ENCODE assay signal across 16 mouse cellular contexts in the genomic region with DNA sequence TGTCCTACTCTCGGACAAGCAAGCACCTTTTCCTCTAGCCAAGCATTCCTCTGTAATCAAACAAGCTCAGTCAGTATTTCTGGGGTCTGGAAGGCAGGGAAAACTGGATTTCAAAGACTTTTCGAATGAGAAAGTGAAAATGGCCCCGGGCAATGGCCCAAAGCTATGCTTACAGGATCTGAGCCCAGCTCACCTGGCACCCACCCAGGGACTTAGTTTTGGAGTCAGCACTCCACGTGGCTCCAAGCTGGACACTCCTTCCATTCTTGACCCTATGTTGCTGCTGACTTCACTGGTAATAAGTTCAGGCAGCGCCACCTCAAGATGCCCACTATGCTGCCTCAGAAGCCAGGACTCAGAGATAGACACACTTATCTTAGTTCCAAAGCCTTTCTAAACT. TPM values are rescaled to one million over a fixed set of nuclear protein-coding genes. Genes with fewer than 3 reads are reported as not detected.
A peak's percentile ranks its signal among the peaks of the same experiment; 100 is the strongest.
DNase-seq lines count a peak whose midpoint lies in the region; ATAC-seq lines count a peak whose summit lies in the region.
"Had no signal": no experiment of that assay in that cellular context is flagged by ENCODE, and none has a peak within 500 bp of the region (broad histone marks: within the 10 kb centered on the region; RNA-seq: fewer than 3 reads in every experiment).

No protein-coding gene starts in this region.

- H3K27me3 ChIP-seq in heart, embryonic 10.5 days (ENCODE audit: insufficient read depth, poor library complexity, severe bottlenecking): peaks cover 10% of the 10 kb centered on the region; the same call in 1 of the 2 replicates
- H3K27me3 ChIP-seq in forebrain, embryonic 13.5 days: no peaks in the 10 kb centered on the region
- H3K27me3 ChIP-seq in hindbrain, embryonic 11.5 days (ENCODE audit: control insufficient read depth, insufficient read depth, low read length): no peaks in the 10 kb centered on the region
- H3K27me3 ChIP-seq: CH12.LX; forebrain, embryonic 15.5 days; intestine, embryonic 15.5 days; limb, embryonic 13.5 days had no signal

- H3K9me3 ChIP-seq in heart, embryonic 10.5 days: no peaks in the 10 kb centered on the region
- no peaks in the 10 kb centered on the region for H3K9me3 ChIP-seq in forebrain, embryonic 13.5 days (replicated peaks)
- H3K9me3 ChIP-seq in hindbrain, embryonic 11.5 days (ENCODE audit: control insufficient read depth, low read length): no peaks in the 10 kb centered on the region
- H3K9me3 ChIP-seq: forebrain, embryonic 15.5 days; intestine, embryonic 15.5 days; limb, embryonic 13.5 days had no signal

- peak; percentile 48 for DNase-seq in heart, embryonic 10.5 days (ENCODE audit: low spot score)
- DNase-seq in heart, adult 9 months (ENCODE audit: low spot score in 2 of 2): no peak
- peak; percentile 16 for DNase-seq in right cerebral cortex, postnatal 4 days
- no peak for DNase-seq in right cerebral cortex, postnatal 25 days
- peak; percentile 55 for DNase-seq in lung, postnatal 10 days
- no peak for DNase-seq in hindbrain, embryonic 11.5 days (ENCODE audit: low spot score)
- DNase-seq: cerebellum, adult 9-10 months; kidney, postnatal 10 days; lung, embryonic 14.5 days had no signal

- H3K27ac ChIP-seq in heart, embryonic 10.5 days: no peak overlapping the region
- H3K27ac ChIP-seq in forebrain, embryonic 13.5 days: no peak overlapping the region
- H3K27ac ChIP-seq in hindbrain, embryonic 11.5 days (ENCODE audit: low read depth, low read length): no peak overlapping the region
- H3K27ac ChIP-seq: forebrain, embryonic 15.5 days; intestine, embryonic 15.5 days; limb, embryonic 13.5 days had no signal

- H3K4me3 ChIP-seq in heart, embryonic 10.5 days: no peak overlapping the region
- no peak overlapping the region for H3K4me3 ChIP-seq in forebrain, embryonic 13.5 days
- no peak overlapping the region for H3K4me3 ChIP-seq in hindbrain, embryonic 11.5 days (ENCODE audit: low read depth, low read length)
- H3K4me3 ChIP-seq: forebrain, embryonic 15.5 days; intestine, embryonic 15.5 days; limb, embryonic 13.5 days had no signal

- H3K4me1 ChIP-seq in heart, embryonic 10.5 days: no peaks in the 10 kb centered on the region
- no peaks in the 10 kb centered on the region for H3K4me1 ChIP-seq in forebrain, embryonic 13.5 days
- no peaks in the 10 kb centered on the region for H3K4me1 ChIP-seq in hindbrain, embryonic 11.5 days (replicated peaks; ENCODE audit: control insufficient read depth, insufficient read depth, low read length)
- H3K4me1 ChIP-seq: forebrain, embryonic 15.5 days; limb, embryonic 13.5 days had no signal

- H3K4me2 ChIP-seq in forebrain, embryonic 13.5 days: no peak overlapping the region
- no peak overlapping the region for H3K4me2 ChIP-seq in hindbrain, embryonic 11.5 days (replicated peaks; ENCODE audit: low read depth, low read length)
- H3K4me2 ChIP-seq: forebrain, embryonic 15.5 days; intestine, embryonic 15.5 days; limb, embryonic 13.5 days; lung, embryonic 14.5 days had no signal

- no peak for ATAC-seq in forebrain, embryonic 13.5 days
- ATAC-seq in hindbrain, embryonic 11.5 days (ENCODE audit: low FRiP score): no peak
- ATAC-seq: activated CD4-positive, CD25-positive, alpha-beta regulatory T cell, adult 4 months; forebrain, embryonic 15.5 days; intestine, embryonic 15.5 days had no signal

- no peak overlapping the region for H3K9ac ChIP-seq in forebrain, embryonic 13.5 days
- H3K9ac ChIP-seq in hindbrain, embryonic 11.5 days (ENCODE audit: low read depth, low read length): no peak overlapping the region
- H3K9ac ChIP-seq: forebrain, embryonic 15.5 days; intestine, embryonic 15.5 days; limb, embryonic 13.5 days; lung, embryonic 14.5 days had no signal

- WGBS in heart, embryonic 10.5 days: 78% methylated on average over 5 of the region's 5 CpGs
- WGBS in forebrain, embryonic 13.5 days: 87% methylated on average over 5 of the region's 5 CpGs
- 86% methylated on average over 5 of the region's 5 CpGs for WGBS in hindbrain, embryonic 11.5 days

- no peaks in the 10 kb centered on the region for H3K36me3 ChIP-seq in heart, embryonic 10.5 days
- no peaks in the 10 kb centered on the region for H3K36me3 ChIP-seq in forebrain, embryonic 13.5 days (ENCODE audit: poor library complexity, severe bottlenecking)
- H3K36me3 ChIP-seq in hindbrain, embryonic 11.5 days (ENCODE audit: control insufficient read depth, insufficient read depth, low read length): no peaks in the 10 kb centered on the region
- H3K36me3 ChIP-seq: forebrain, embryonic 15.5 days; intestine, embryonic 15.5 days; limb, embryonic 13.5 days had no signal

RNA-seq across cellular contexts. Expression of a gene that starts 33.6 kb away (rescaled TPM):
- polyA plus RNA-seq in heart, embryonic 10.5 days (2016; fragmentation: Nextera tagmentation; extraction: Ambion mirVana): 0.18 TPM in 1 of 2 replicates, not detected in the other
- not detected in 2 replicates for polyA plus RNA-seq in forebrain, embryonic 13.5 days (2015; fragmentation: Nextera tagmentation; extraction: Ambion mirVana)
- polyA plus RNA-seq in hindbrain, embryonic 11.5 days (2014; fragmentation: Nextera tagmentation; extraction: Ambion mirVana): 0.14 TPM in 1 of 2 replicates, not detected in the other
- polyA plus RNA-seq: activated CD4-positive, CD25-positive, alpha-beta regulatory T cell, adult 4 months; forebrain, embryonic 15.5 days; limb, embryonic 13.5 days; lung, embryonic 14.5 days had no signal

RNA-seq across cellular contexts. Expression of a gene that starts 35.3 kb away (rescaled TPM):
- 0.67 and 1.1 TPM in 2 replicates for polyA plus RNA-seq in heart, embryonic 10.5 days (2016; fragmentation: Nextera tagmentation; extraction: Ambion mirVana)
- polyA plus RNA-seq in forebrain, embryonic 13.5 days (2015; fragmentation: Nextera tagmentation; extraction: Ambion mirVana): 0.32 and 0.38 TPM in 2 replicates
- 0.46 and 0.79 TPM in 2 replicates for polyA plus RNA-seq in hindbrain, embryonic 11.5 days (2014; fragmentation: Nextera tagmentation; extraction: Ambion mirVana)

RNA-seq across cellular contexts. Expression of a gene that starts 38.0 kb away (rescaled TPM):
- 5.0 and 7.4 TPM in 2 replicates for polyA plus RNA-seq in heart, embryonic 10.5 days (2016; fragmentation: Nextera tagmentation; extraction: Ambion mirVana)
- 15.5 and 17.1 TPM in 2 replicates for polyA plus RNA-seq in forebrain, embryonic 13.5 days (2015; fragmentation: Nextera tagmentation; extraction: Ambion mirVana)
- 9.2 and 10.1 TPM in 2 replicates for polyA plus RNA-seq in hindbrain, embryonic 11.5 days (2014; fragmentation: Nextera tagmentation; extraction: Ambion mirVana)

RNA-seq across cellular contexts. Expression of a gene that starts 49.9 kb away (rescaled TPM):
- polyA plus RNA-seq in heart, embryonic 10.5 days (2016; fragmentation: Nextera tagmentation; extraction: Ambion mirVana): 8.6 and 10.1 TPM in 2 replicates
- polyA plus RNA-seq in forebrain, embryonic 13.5 days (2015; fragmentation: Nextera tagmentation; extraction: Ambion mirVana): 21.4 and 21.6 TPM in 2 replicates
- 14.8 and 17.7 TPM in 2 replicates for polyA plus RNA-seq in hindbrain, embryonic 11.5 days (2014; fragmentation: Nextera tagmentation; extraction: Ambion mirVana)

RNA-seq across cellular contexts. Expression of a gene that starts 51.5 kb away (rescaled TPM):
- not detected in 2 replicates for polyA plus RNA-seq in heart, embryonic 10.5 days (2016; fragmentation: Nextera tagmentation; extraction: Ambion mirVana)
- polyA plus RNA-seq in forebrain, embryonic 13.5 days (2015; fragmentation: Nextera tagmentation; extraction: Ambion mirVana): not detected in 2 replicates
- not detected in 2 replicates for polyA plus RNA-seq in hindbrain, embryonic 11.5 days (2014; fragmentation: Nextera tagmentation; extraction: Ambion mirVana)
- polyA plus RNA-seq: activated CD4-positive, CD25-positive, alpha-beta regulatory T cell, adult 4 months; forebrain, embryonic 15.5 days; heart, embryonic 14.5 days; intestine, embryonic 15.5 days; limb, embryonic 13.5 days; lung, embryonic 14.5 days had no signal

Comparison
In these comparisons a context has a peak if more than half of its experiments do, and no peak if none do; other contexts are left out.
1. DNase-seq: peak in heart, embryonic 10.5 days (single experiment), right cerebral cortex, postnatal 4 days (single experiment) and lung, postnatal 10 days (single experiment); none in heart, adult 9 months (0 of 2), right cerebral cortex, postnatal 25 days (single experiment) and hindbrain, embryonic 11.5 days (single experiment).